Mouse (Mus musculus): ENCODE data around the gene Rep15.

The Rep15 gene

GRCm38 (mm10) chr6:147032303-147032925 is at the start of gene Rep15:
TSS of gene Rep15 (plus strand) at chr6:147032584.
- no peak for DNase-seq (ENCODE audit: low read depth, low spot score)

GRCm38 (mm10) chr6:146984569-146984968 is 47.8 kb upstream of the Rep15 start:
- no peak for DNase-seq (ENCODE audit: low read depth, low spot score)

- peak; percentile 55 for DNase-seq (ENCODE audit: low read depth, low spot score)
Observed at GRCm38 (mm10) chr6:146994236-146994635, 38.1 kb upstream of the Rep15 start.

- DNase-seq (ENCODE audit: low read depth, low spot score) = no peak
Observed at GRCm38 (mm10) chr6:146995391-146995790, 37.0 kb upstream of the Rep15 start.

- DNase-seq (ENCODE audit: low read depth, low spot score) = no peak
Observed at GRCm38 (mm10) chr6:146995878-146996277, 36.5 kb upstream of the Rep15 start.

- DNase-seq (ENCODE audit: low read depth, low spot score) = no peak
Observed at GRCm38 (mm10) chr6:146997006-146997405, 35.4 kb upstream of the Rep15 start.

- DNase-seq (ENCODE audit: low read depth, low spot score) = no peak
Observed at GRCm38 (mm10) chr6:146998710-146999109, 33.7 kb upstream of the Rep15 start.

- no peak for DNase-seq (ENCODE audit: low read depth, low spot score)
Observed at GRCm38 (mm10) chr6:146999302-146999701, 33.1 kb upstream of the Rep15 start.

GRCm38 (mm10) chr6:146999755-147000154 is 32.6 kb upstream of the Rep15 start:
- DNase-seq (ENCODE audit: low read depth, low spot score) = no peak

GRCm38 (mm10) chr6:147008148-147008547 is 24.2 kb upstream of the Rep15 start:
- peak; percentile 62 for DNase-seq (ENCODE audit: low read depth, low spot score)

GRCm38 (mm10) chr6:147010358-147010757 is 22.0 kb upstream of the Rep15 start:
- peak; percentile 86 for DNase-seq (ENCODE audit: low read depth, low spot score)

GRCm38 (mm10) chr6:147010811-147011520 is 21.4 kb upstream of the Rep15 start:
- peak; percentile 81 for DNase-seq (ENCODE audit: low read depth, low spot score)

GRCm38 (mm10) chr6:147011555-147011954 is 20.8 kb upstream of the Rep15 start:
- no peak for DNase-seq (ENCODE audit: low read depth, low spot score)

GRCm38 (mm10) chr6:147011977-147012376 is 20.4 kb upstream of the Rep15 start:
- no peak for DNase-seq (ENCODE audit: low read depth, low spot score)

GRCm38 (mm10) chr6:147013546-147013945 is 18.8 kb upstream of the Rep15 start:
- peak; percentile 37 for DNase-seq (ENCODE audit: low read depth, low spot score)

GRCm38 (mm10) chr6:147017906-147018305 is 14.5 kb upstream of the Rep15 start:
- no peak for DNase-seq (ENCODE audit: low read depth, low spot score)

GRCm38 (mm10) chr6:147018364-147018763 is 14.0 kb upstream of the Rep15 start:
- no peak for DNase-seq (ENCODE audit: low read depth, low spot score)

- no peak for DNase-seq (ENCODE audit: low read depth, low spot score)
Observed at GRCm38 (mm10) chr6:147021181-147021580, 11.2 kb upstream of the Rep15 start.

- no peak for DNase-seq (ENCODE audit: low read depth, low spot score)
Observed at GRCm38 (mm10) chr6:147022375-147023132, 9.8 kb upstream of the Rep15 start.

- DNase-seq (ENCODE audit: low read depth, low spot score) = no peak
Observed at GRCm38 (mm10) chr6:147023133-147023395, 9.3 kb upstream of the Rep15 start.

GRCm38 (mm10) chr6:147023568-147023967 is 8.8 kb upstream of the Rep15 start:
- no peak for DNase-seq (ENCODE audit: low read depth, low spot score)

- DNase-seq (ENCODE audit: low read depth, low spot score) = no peak
Observed at GRCm38 (mm10) chr6:147024761-147025160, 7.6 kb upstream of the Rep15 start.

GRCm38 (mm10) chr6:147028396-147028795 is 4.0 kb upstream of the Rep15 start:
- no peak for DNase-seq (ENCODE audit: low read depth, low spot score)
